Mouse (Mus musculus): ENCODE results near the gene Shc1. TPM values are rescaled to one million over a fixed set of nuclear protein-coding genes. Genes with fewer than 3 reads are reported as not detected.
A peak's percentile ranks its signal among the peaks of the same experiment; 100 is the strongest.

Shc1 gene
- polyA plus RNA-seq, 1 experiment, result 12.7 TPM

DNA sequence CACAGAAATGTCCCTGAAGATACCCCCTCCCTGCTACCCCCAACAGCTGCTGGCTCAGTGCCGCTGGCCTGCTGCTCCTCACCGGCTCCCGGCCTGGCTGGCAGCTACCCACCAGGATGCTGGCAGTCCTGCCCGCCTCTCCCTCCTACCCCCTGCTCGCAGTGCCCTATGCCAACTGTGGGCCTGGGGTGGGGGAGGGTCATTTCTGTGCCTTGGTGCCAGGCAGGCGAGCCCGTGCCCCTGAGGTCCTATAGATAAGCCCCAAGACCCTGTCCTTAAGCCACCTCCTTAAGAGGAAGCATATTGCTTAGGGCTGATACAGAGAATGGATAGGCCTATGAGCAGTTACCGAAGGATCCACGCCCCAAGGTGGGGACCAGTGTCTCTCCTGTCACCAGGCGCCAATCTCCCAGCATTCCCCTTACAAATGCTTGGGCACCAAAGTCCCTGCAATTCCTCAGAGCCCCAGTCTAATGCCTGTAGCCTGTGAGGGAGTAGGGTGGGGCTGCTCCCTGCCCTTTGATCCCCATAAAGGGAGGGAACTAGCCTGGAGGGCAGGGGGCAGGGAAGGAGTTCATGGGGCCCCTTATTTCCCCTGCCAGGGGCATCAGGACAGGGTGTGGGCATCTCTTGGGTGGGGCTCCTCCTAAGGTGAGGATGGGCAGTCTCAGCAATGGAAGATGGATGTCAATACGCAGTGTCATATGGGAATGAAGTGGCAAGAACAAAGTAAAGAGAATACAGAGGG, 29.9 kb upstream of the Shc1 start:
- Histone ChIP-seq H3K27me3 (ENCODE audit: control insufficient read depth) (peaks cover 31% of the 10 kb centered on the region), H3K4me3 (replicated peaks) (no peak overlapping the region), H3K4me1 (ENCODE audit: control insufficient read depth) (peaks cover 39% of the 10 kb centered on the region), H3K9me3 (ENCODE audit: control insufficient read depth, low read length) (no peaks in the 10 kb centered on the region), H3K36me3 (ENCODE audit: control insufficient read depth) (no peaks in the 10 kb centered on the region; the same call in 1 of the 2 replicates)
- no peak for TF ChIP-seq TAL1 (IDR thresholded peaks at IDR 0.05; ENCODE audit: low read length)
- TF ChIP-seq GATA1 (IDR thresholded peaks at IDR 0.05; ENCODE audit: low read length), result no peak

DNA sequence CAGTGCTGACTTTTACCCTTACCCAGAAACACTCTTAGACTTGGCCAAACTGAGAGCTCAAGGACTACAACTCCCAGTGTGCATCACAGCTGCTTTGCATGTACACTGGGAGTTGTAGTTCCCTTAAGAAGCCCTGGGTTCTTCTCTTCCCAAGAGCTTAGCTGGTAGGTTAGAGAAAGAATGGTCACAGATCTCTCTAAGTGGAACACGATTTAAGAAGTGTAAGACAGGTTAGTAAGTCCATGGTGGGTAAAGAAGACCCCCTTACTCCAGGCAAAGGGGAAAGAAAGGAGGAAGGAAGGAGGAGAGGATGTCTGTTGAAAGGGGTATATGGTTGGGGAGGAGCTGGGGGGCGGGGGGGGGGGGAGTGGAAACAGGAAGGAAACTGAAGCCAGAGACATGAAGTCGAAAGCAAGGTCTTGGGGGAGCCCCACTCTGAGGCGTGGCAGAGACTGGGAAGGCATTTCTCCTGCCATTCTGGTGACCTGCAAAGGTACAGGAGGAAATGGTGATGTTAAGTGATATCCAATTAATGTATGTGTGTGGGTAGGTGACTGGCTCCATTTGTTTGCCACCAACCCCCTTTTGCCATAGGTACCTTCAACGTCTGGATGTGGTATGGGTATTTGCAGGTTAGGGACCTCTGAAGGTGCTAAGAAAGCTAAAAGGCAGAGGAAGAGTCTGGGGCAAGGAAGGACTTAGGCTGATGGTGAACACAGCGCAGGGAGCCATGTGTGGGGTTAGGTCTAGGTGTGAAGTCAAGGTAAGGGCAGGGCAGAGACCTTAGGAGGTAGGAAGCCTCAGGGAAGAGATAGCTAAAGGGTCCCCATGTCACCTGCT, 29.1 kb upstream of the Shc1 start:
- TF ChIP-seq GATA1 (IDR thresholded peaks at IDR 0.05; ENCODE audit: low read length), result no peak
- TF ChIP-seq TAL1 (IDR thresholded peaks at IDR 0.05; ENCODE audit: low read length), result no peak
- H3K27me3 ChIP-seq (ENCODE audit: control insufficient read depth), result peaks cover 39% of the 10 kb centered on the region
- H3K36me3 ChIP-seq (ENCODE audit: control insufficient read depth), result no peaks in the 10 kb centered on the region
- H3K4me1 ChIP-seq (ENCODE audit: control insufficient read depth), result peaks cover 47% of the 10 kb centered on the region
- peaks cover 2% of the 10 kb centered on the region; the same call in 1 of the 2 replicates for H3K9me3 ChIP-seq (ENCODE audit: control insufficient read depth, low read length)
- no peak overlapping the region for H3K4me3 ChIP-seq (replicated peaks)

DNA sequence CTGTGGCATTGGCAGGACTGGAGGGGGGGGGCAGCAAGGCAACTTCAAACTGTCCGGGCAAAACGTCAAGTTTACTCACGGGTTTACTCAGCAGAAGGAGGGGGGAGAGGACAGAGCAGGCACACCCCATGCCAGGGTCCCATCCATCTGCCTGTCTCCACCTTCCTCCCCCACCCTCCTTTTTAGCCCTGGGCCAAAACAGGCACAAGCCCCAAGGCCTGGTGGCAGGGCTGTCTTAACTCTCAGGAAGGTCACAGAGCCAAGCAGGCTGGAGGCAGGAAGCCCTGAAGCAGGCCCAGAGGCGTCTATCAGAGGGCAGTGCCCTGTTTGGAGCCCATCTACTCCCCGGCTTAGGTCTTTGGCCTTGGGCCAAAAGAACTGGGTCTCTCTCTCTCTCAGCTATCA, 28.1 kb upstream of the Shc1 start:
- peaks cover 49% of the 10 kb centered on the region for H3K27me3 ChIP-seq (ENCODE audit: control insufficient read depth)
- no peak overlapping the region for H3K4me3 ChIP-seq (replicated peaks)
- TF ChIP-seq TAL1 (IDR thresholded peaks at IDR 0.05; ENCODE audit: low read length), result no peak
- no peak for TF ChIP-seq GATA1 (IDR thresholded peaks at IDR 0.05; ENCODE audit: low read length)
- H3K9me3 ChIP-seq (ENCODE audit: control insufficient read depth, low read length), result peaks cover 2% of the 10 kb centered on the region; the same call in 1 of the 2 replicates
- peaks cover 57% of the 10 kb centered on the region for H3K4me1 ChIP-seq (ENCODE audit: control insufficient read depth)
- no peaks in the 10 kb centered on the region for H3K36me3 ChIP-seq (ENCODE audit: control insufficient read depth)

DNA sequence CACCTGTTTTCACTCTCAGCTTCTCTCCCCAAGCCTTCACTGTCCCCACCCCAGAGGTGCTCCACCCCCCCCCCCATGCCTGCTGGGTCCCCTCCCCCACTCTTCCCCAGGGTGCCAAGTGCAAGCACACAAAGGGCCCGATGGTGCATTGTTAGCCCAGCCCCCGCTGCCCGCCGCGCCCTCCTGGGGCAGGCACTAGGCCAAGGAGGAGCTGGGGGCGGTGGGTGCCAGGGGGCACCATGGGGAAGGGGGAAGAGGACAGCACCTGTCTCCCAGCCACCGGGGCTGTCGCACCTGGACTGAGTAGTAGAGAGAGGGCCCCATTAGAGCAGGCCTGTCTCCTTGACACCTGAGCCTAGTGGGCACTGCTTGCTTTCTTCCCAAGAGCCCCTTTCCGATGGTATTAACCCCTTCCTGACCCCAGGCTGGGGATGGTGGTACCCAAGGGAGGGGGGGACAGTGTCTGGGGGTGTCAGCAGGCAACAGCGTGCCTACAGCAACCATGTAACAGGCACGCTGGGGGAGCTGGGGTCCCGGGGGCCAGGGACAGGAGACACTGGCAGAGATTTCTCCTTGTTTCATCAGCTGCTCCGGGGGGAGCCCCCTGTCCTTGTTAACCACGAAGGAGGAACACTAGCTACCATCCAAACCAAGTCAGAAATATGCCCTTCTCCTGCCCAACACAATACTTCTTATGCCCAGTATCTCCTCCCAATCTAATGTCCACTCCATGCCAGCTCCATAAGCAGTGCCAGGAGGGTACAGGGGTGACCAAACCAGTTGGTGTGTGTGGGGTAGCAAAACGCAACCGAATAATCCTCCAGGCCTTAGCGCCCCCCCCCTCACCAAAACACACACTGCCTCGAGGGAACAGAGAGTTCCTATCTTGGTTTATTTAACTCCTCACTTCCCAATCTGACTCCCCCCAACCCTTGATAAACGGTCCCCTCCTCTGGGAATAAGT, 27.3 kb upstream of the Shc1 start:
- TF ChIP-seq GATA1 (IDR thresholded peaks at IDR 0.05; ENCODE audit: low read length), result no peak
- TF ChIP-seq TAL1 (IDR thresholded peaks at IDR 0.05; ENCODE audit: low read length), result no peak
- Histone ChIP-seq H3K27me3 (ENCODE audit: control insufficient read depth) (peaks cover 57% of the 10 kb centered on the region), H3K4me1 (ENCODE audit: control insufficient read depth) (peaks cover 65% of the 10 kb centered on the region), H3K4me3 (replicated peaks) (peak overlapping the region; percentile 34), H3K36me3 (ENCODE audit: control insufficient read depth) (no peaks in the 10 kb centered on the region), H3K9me3 (ENCODE audit: control insufficient read depth, low read length) (peaks cover 2% of the 10 kb centered on the region; the same call in 1 of the 2 replicates)

DNA sequence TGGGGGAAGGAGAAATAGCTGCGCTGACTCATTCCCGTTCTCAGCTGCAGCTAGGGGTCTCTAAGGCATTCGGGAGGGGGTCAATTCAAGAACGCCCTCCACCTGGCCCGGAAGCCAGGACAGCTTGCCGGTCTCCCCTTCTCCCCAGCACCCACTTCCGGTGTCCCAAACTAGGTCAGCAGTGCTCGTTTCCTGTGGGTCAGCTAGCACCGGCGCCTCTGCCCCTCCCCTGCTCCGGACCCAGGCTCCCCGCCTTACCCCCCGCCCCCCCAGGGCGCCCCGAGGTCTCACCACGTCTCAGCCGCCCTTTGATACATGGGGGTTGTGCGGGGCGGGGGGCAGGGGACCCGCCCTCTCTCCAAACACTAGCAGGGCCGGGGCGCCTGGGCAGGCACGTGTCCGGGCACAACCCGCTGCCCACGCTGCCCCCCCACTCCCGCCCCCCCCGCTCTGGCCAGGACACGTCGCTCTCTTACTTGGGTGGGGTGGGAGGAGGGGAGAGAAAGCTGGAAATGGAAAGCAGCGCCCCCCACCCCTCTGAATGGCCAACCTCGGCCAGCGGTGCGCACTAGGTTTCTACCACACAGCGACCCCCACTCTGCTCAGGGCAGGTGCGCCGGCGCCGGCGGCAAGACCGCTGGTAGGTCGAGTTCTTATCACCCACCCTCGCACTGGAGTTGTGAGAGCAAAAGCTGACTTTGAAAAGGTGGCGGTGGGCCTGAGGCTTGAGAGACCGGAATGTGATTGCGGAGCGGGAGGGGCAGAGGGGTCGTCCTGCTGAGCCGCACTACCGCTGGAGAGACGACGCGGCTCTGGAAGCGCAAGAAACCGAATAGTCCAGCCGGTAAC, 26.4 kb upstream of the Shc1 start:
- peaks cover 63% of the 10 kb centered on the region for H3K27me3 ChIP-seq (ENCODE audit: control insufficient read depth)

DNA sequence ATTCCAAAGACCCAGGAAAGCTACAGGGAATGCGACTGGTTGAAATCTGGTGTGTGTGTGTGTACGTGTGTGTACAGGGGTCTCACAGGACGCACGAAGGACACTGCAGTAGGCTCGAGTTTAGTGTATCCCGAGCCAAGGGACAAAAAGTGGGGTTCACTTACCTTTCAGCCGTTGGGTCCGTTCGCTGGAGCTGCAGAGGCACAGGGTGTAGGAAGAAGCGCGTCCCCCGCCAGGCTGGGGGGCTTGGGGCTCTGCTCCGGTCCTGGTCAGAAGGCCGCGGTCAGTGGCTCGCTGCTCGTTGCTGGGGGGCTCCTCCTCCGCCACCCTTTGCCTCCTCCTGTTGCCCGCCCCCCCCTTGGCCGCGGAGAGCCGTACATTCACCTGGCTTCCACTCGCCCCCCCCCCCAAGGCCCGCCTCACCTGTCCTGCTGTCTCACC, 25.4 kb upstream of the Shc1 start:
- Histone ChIP-seq H3K4me1 (ENCODE audit: control insufficient read depth) (peaks cover 68% of the 10 kb centered on the region), H3K4me3 (replicated peaks) (peak overlapping the region; percentile 61), H3K36me3 (ENCODE audit: control insufficient read depth) (no peaks in the 10 kb centered on the region), H3K9me3 (ENCODE audit: control insufficient read depth, low read length) (peaks cover 2% of the 10 kb centered on the region; the same call in 1 of the 2 replicates), H3K27me3 (ENCODE audit: control insufficient read depth) (peaks cover 63% of the 10 kb centered on the region)
- TF ChIP-seq GATA1 (IDR thresholded peaks at IDR 0.05; ENCODE audit: low read length) (no peak), TAL1 (IDR thresholded peaks at IDR 0.05; ENCODE audit: low read length) (no peak)

More for the DNA sequence above, 26.4 kb upstream of the Shc1 start:
- H3K4me1 ChIP-seq (ENCODE audit: control insufficient read depth), result peaks cover 74% of the 10 kb centered on the region
- H3K4me3 ChIP-seq (replicated peaks), result peak overlapping the region; percentile 61
- no peak for TF ChIP-seq TAL1 (IDR thresholded peaks at IDR 0.05; ENCODE audit: low read length)
- TF ChIP-seq GATA1 (IDR thresholded peaks at IDR 0.05; ENCODE audit: low read length), result no peak
- peaks cover 2% of the 10 kb centered on the region; the same call in 1 of the 2 replicates for H3K9me3 ChIP-seq (ENCODE audit: control insufficient read depth, low read length)
- H3K36me3 ChIP-seq (ENCODE audit: control insufficient read depth), result no peaks in the 10 kb centered on the region

DNA sequence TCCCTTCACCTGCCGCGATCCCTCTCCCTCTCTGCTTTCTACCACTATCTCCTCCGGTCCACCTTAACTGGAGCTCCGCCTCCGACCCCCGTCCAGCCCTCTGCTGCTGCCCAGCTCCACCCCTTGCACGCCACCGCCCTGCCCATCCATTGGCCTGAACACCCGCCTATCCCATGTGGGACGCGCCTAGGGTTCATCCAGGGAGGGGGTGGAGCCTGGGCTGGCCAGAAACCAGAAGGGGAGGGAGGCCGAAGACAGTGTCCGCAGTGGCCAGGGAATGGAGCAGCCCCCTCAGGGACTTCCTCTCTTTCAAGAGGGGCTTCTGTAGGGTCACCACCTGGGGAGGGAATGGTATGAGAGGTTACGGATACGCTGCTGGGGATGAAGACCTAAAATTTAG, 24.6 kb upstream of the Shc1 start:
- Histone ChIP-seq H3K9me3 (ENCODE audit: control insufficient read depth, low read length) (peaks cover 2% of the 10 kb centered on the region; the same call in 1 of the 2 replicates), H3K36me3 (ENCODE audit: control insufficient read depth) (no peaks in the 10 kb centered on the region), H3K4me1 (ENCODE audit: control insufficient read depth) (peaks cover 61% of the 10 kb centered on the region), H3K27me3 (ENCODE audit: control insufficient read depth) (peaks cover 63% of the 10 kb centered on the region), H3K4me3 (replicated peaks) (peak overlapping the region; percentile 68)
- TF ChIP-seq GATA1 (IDR thresholded peaks at IDR 0.05; ENCODE audit: low read length), result no peak
- TF ChIP-seq TAL1 (IDR thresholded peaks at IDR 0.05; ENCODE audit: low read length), result no peak
